ENCODE assay signal across 10 mouse cellular contexts in genomic region chr1:120248156-120248555, GRCm38 (mm10). TPM values are rescaled to one million over a fixed set of nuclear protein-coding genes. Genes with fewer than 3 reads are reported as not detected.
A peak's percentile ranks its signal among the peaks of the same experiment; 100 is the strongest.
DNase-seq lines count a peak whose midpoint lies in the region; ATAC-seq lines count a peak whose summit lies in the region.
"Had no signal": no experiment of that assay in that cellular context is flagged by ENCODE, and none has a peak within 500 bp of the region (broad histone marks: within the 10 kb centered on the region; RNA-seq: fewer than 3 reads in every experiment).

No protein-coding gene starts in this region.

- H3K36me3 ChIP-seq in midbrain, embryonic 13.5 days: no peaks in the 10 kb centered on the region
- H3K36me3 ChIP-seq: limb, embryonic 13.5 days had no signal

- H3K4me3 ChIP-seq in midbrain, embryonic 13.5 days (replicated peaks): no peak overlapping the region
- H3K4me3 ChIP-seq: erythroblast, embryonic 14.5 days; limb, embryonic 13.5 days had no signal

- ATAC-seq in midbrain, embryonic 13.5 days: no peak

- H3K9me3 ChIP-seq in midbrain, embryonic 13.5 days: no peaks in the 10 kb centered on the region
- H3K9me3 ChIP-seq: limb, embryonic 13.5 days had no signal

- peaks cover 4% of the 10 kb centered on the region; the same call in 1 of the 2 replicates for H3K4me1 ChIP-seq in midbrain, embryonic 13.5 days (replicated peaks)

- peak; percentile 83 for DNase-seq in 3134 (ENCODE audit: extremely low read depth, insufficient read length, low spot score)
- peak; percentile 92 for DNase-seq in adrenal gland, adult 8-10 months
- peak; percentile 89 for DNase-seq in heart, adult 8-10 months (ENCODE audit: low spot score)
- peak; percentile 45 to 66 for DNase-seq in layer of hippocampus, postnatal 10 days (ENCODE audit: low spot score in 2 of 2)
- peak; percentile 24 for DNase-seq in right cerebral cortex, postnatal 14 days
- no peak for DNase-seq in embryo, embryonic 10.5 days (ENCODE audit: low spot score)
- DNase-seq in retina, postnatal 1 day: no peak

- no peak overlapping the region for H3K9ac ChIP-seq in midbrain, embryonic 13.5 days (replicated peaks)
- H3K9ac ChIP-seq: limb, embryonic 13.5 days had no signal

- H3K4me2 ChIP-seq in midbrain, embryonic 13.5 days (replicated peaks): no peak overlapping the region
- H3K4me2 ChIP-seq: limb, embryonic 13.5 days had no signal

- no peaks in the 10 kb centered on the region for H3K27me3 ChIP-seq in midbrain, embryonic 13.5 days
- H3K27me3 ChIP-seq: limb, embryonic 13.5 days had no signal

- 78% methylated on average over 5 of the region's 5 CpGs for WGBS in midbrain, embryonic 13.5 days

- no peak overlapping the region for H3K27ac ChIP-seq in midbrain, embryonic 13.5 days
- H3K27ac ChIP-seq: limb, embryonic 13.5 days had no signal

RNA-seq across cellular contexts. Expression of gene Steap3, which starts 24.3 kb away (rescaled TPM):
- 10 to 100 TPM; 31.0 to 47.2 (median 38.3) TPM for total RNA-seq in adrenal gland, adult 8-10 months (2022)
- 10 to 100 TPM; 25.3 to 29.5 (median 28.3) TPM for total RNA-seq in heart, adult 8-10 months (2022)
- 1 to 10 TPM; 7.9 to 8.9 TPM for total RNA-seq in layer of hippocampus, postnatal 10 days (2021)
- polyA plus RNA-seq in midbrain, embryonic 13.5 days (2015; fragmentation: Nextera tagmentation; extraction: Ambion mirVana): 1.5 and 2.1 TPM in 2 replicates

Comparison
In these comparisons a context has a peak if more than half of its experiments do, and no peak if none do; other contexts are left out.
1. DNase-seq: peak in 3134 (single experiment), adrenal gland, adult 8-10 months (single experiment), heart, adult 8-10 months (single experiment), layer of hippocampus, postnatal 10 days (2 of 2) and right cerebral cortex, postnatal 14 days (single experiment); none in embryo, embryonic 10.5 days (single experiment) and retina, postnatal 1 day (single experiment).